ENCODE assay signal across 8 mouse cellular contexts in the genomic region with DNA sequence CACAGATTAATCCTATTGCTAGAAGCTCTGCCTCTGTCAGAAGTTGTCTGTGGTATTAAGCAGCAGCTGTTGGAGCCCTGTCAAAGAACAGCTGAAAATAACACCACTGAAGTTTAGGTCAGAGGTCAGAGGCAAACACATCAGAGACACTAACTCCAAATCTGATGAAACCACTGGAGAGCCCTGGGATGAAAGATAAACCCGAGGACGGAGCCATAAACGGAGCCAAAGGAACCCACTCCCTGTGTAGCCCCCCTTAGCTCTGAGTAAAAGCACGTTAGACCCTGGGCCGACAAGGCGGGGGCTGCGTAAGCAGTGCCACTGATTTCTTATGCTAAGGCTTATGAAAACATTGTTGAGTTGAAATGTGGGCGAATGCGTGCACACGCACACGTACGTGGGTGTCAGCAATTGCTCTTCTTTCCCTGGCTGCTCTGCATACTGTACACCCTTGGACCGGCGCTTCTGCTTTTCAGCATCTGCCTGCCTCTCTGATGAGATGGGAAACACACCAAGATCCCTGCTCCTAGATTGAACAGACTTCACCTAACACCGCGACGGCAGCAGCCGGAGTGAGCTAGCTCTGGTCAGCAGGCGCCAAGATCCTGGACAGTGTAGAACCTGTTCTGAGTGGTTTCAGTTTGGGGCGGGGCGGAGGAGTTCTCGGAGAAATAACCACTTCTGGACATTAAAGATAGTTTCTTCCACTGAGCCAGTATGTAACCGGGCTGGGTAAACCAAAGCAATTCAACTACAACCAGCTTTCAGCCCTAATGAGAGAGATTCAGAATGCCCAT. TPM values are rescaled to one million over a fixed set of nuclear protein-coding genes. Genes with fewer than 3 reads are reported as not detected.
DNase-seq lines count a peak whose midpoint lies in the region; ATAC-seq and TF ChIP-seq lines count a peak whose summit lies in the region.

No protein-coding gene starts in this region.

- ATAC-seq in hindbrain, embryonic 16.5 days, result peak; percentile 43

- H3K9ac ChIP-seq in hindbrain, embryonic 16.5 days (ENCODE audit: low read depth, low read length), result no peak overlapping the region

- peak overlapping the region; percentile 86 for H3K4me3 ChIP-seq in gastrocnemius, adult 2 months
- no peak overlapping the region for H3K4me3 ChIP-seq in hindbrain, embryonic 16.5 days (ENCODE audit: low read length)

- 51% methylated on average over 23 of the region's 23 CpGs for WGBS in hindbrain, embryonic 16.5 days

- peaks cover 28% of the 10 kb centered on the region for H3K4me1 ChIP-seq in hindbrain, embryonic 16.5 days (ENCODE audit: control insufficient read depth, insufficient read depth, low read depth, low read length)

- no peaks in the 10 kb centered on the region for H3K36me3 ChIP-seq in hindbrain, embryonic 16.5 days (ENCODE audit: control insufficient read depth, insufficient read depth, low read length)

- TF ChIP-seq CTCF in gastrocnemius, adult 2 months (IDR thresholded peaks at IDR 0.05), result no peak

- no peaks in the 10 kb centered on the region for H3K9me3 ChIP-seq in hindbrain, embryonic 16.5 days (ENCODE audit: control insufficient read depth, low read length)

- peak; percentile 50 for DNase-seq in right cerebral cortex, adult 18-20 months
- DNase-seq in right cerebral cortex, postnatal 14 days, result no peak
- DNase-seq in gastrocnemius, adult 2 months, result peak; percentile 55
- peak; percentile 39 to 44 for DNase-seq in left cerebral cortex, postnatal 25 days (ENCODE audit: low spot score in 2 of 2)
- peak; percentile 58 for DNase-seq in mesoderm, embryonic 11.5 days (ENCODE audit: low read depth, low spot score)
- peak; percentile 60 for DNase-seq in testis, postnatal 10 days (ENCODE audit: low spot score)
- no peak for DNase-seq in T-cell, adult 2 months (ENCODE audit: low spot score)

- H3K27ac ChIP-seq in gastrocnemius, adult 2 months, result peak overlapping the region; percentile 91
- H3K27ac ChIP-seq in hindbrain, embryonic 16.5 days (ENCODE audit: low read depth, low read length), result peak overlapping the region; percentile 6

- H3K4me2 ChIP-seq in hindbrain, embryonic 16.5 days (ENCODE audit: low read length), result peak overlapping the region; percentile 27

- intact Hi-C loops in gastrocnemius, adult 2 months (cut with DNase I), result loop anchor here (5.0 kb wide), 1 partner anchor 54 kb away; no protein-coding TSS in a partner anchor
- intact Hi-C loops in left cerebral cortex, postnatal 25 days (cut with DNase I), result no loop called here

- no peaks in the 10 kb centered on the region for H3K27me3 ChIP-seq in hindbrain, embryonic 16.5 days (replicated peaks; ENCODE audit: control insufficient read depth, insufficient read depth, low read length)

RNA-seq across cellular contexts. Expression of a gene that starts 1.2 kb away (rescaled TPM):
- 1 to 10 TPM; 5.4 to 6.5 TPM for total RNA-seq in gastrocnemius, adult 2 months (2021)
- polyA plus RNA-seq in hindbrain, embryonic 16.5 days (2015; fragmentation: Nextera tagmentation; extraction: Ambion mirVana), result 8.5 and 9.9 TPM in 2 replicates
- 10 to 100 TPM; 17.2 to 24.5 TPM for total RNA-seq in left cerebral cortex, postnatal 25 days (2021)

Comparison
In these comparisons a context has a peak if more than half of its experiments do, and no peak if none do; other contexts are left out.
1. DNase-seq: peak in right cerebral cortex, adult 18-20 months (single experiment), gastrocnemius, adult 2 months (single experiment), left cerebral cortex, postnatal 25 days (2 of 2), mesoderm, embryonic 11.5 days (single experiment) and testis, postnatal 10 days (single experiment); none in right cerebral cortex, postnatal 14 days (single experiment) and T-cell, adult 2 months (single experiment).